ENCODE assay signal across 22 mouse cellular contexts in genomic region chr10:26018740-26019139, GRCm38 (mm10). TPM values are rescaled to one million over a fixed set of nuclear protein-coding genes. Genes with fewer than 3 reads are reported as not detected.
DNase-seq lines count a peak whose midpoint lies in the region; ATAC-seq and TF ChIP-seq lines count a peak whose summit lies in the region.
"Had no signal": no experiment of that assay in that cellular context is flagged by ENCODE, and none has a peak within 500 bp of the region (broad histone marks: within the 10 kb centered on the region; RNA-seq: fewer than 3 reads in every experiment).

No protein-coding gene starts in this region.

- H3K9ac ChIP-seq in kidney, embryonic 14.5 days (ENCODE audit: low read depth, low read length), result no peak overlapping the region
- H3K9ac ChIP-seq in kidney, embryonic 15.5 days, result no peak overlapping the region
- H3K9ac ChIP-seq in kidney, embryonic 16.5 days (replicated peaks; ENCODE audit: low read length), result no peak overlapping the region
- no peak overlapping the region for H3K9ac ChIP-seq in kidney, postnatal 0 days (ENCODE audit: low read depth, low read length)

- no peaks in the 10 kb centered on the region for H3K9me3 ChIP-seq in kidney, embryonic 14.5 days (ENCODE audit: control insufficient read depth, low read length)
- no peaks in the 10 kb centered on the region for H3K9me3 ChIP-seq in kidney, embryonic 15.5 days (replicated peaks)
- no peaks in the 10 kb centered on the region for H3K9me3 ChIP-seq in kidney, embryonic 16.5 days (ENCODE audit: low read length)
- no peaks in the 10 kb centered on the region for H3K9me3 ChIP-seq in kidney, postnatal 0 days (replicated peaks; ENCODE audit: low read length)

- 41% methylated on average over 3 of the region's 3 CpGs for WGBS in kidney, embryonic 14.5 days
- WGBS in kidney, embryonic 15.5 days, result 36% methylated on average over 3 of the region's 3 CpGs
- WGBS in kidney, embryonic 16.5 days, result 29% methylated on average over 3 of the region's 3 CpGs
- WGBS in kidney, adult 2 months, result 29% methylated on average over 3 of the region's 3 CpGs
- 29% methylated on average over 3 of the region's 3 CpGs for WGBS in kidney, postnatal 0 days

- ATAC-seq in kidney, embryonic 14.5 days (ENCODE audit: low FRiP score, low TSS enrichment), result peak; percentile 57; the same call in 1 of the 2 replicates
- ATAC-seq in kidney, embryonic 15.5 days (replicated peaks; ENCODE audit: low FRiP score), result peak; percentile 79
- ATAC-seq in kidney, embryonic 16.5 days (ENCODE audit: low FRiP score, low TSS enrichment), result peak; percentile 70; the same call in 1 of the 2 replicates
- ATAC-seq in kidney, postnatal 0 days (replicated peaks; ENCODE audit: low FRiP score, low read depth), result no peak
- ATAC-seq: activated CD4-positive, CD25-positive, alpha-beta regulatory T cell, adult 4 months; CD4-positive, CD25-positive, alpha-beta regulatory T cell, adult 4 months; Patski had no signal

- TF ChIP-seq CTCF in kidney, adult 2 months (conservative IDR thresholded peaks at IDR 0.05; ENCODE audit: insufficient read depth, insufficient read length, low read depth, low read length), result no peak
- no peak for TF ChIP-seq CTCF in kidney, postnatal 0 days (IDR thresholded peaks at IDR 0.05; ENCODE audit: low read depth)

- H3K4me1 ChIP-seq in kidney, embryonic 14.5 days (ENCODE audit: control insufficient read depth, insufficient read depth, low read length), result no peaks in the 10 kb centered on the region
- 0 out of 2 replicates have a peak, but pooled peaks cover 2% of the 10 kb centered on the region for H3K4me1 ChIP-seq in kidney, embryonic 15.5 days
- H3K4me1 ChIP-seq in kidney, embryonic 16.5 days (ENCODE audit: insufficient read depth, low read length), result 0 out of 2 replicates have a peak, but pooled peaks cover 3% of the 10 kb centered on the region
- H3K4me1 ChIP-seq in kidney, adult 2 months (ENCODE audit: control insufficient read depth, insufficient read depth, low read length), result no peaks in the 10 kb centered on the region
- no peaks in the 10 kb centered on the region for H3K4me1 ChIP-seq in kidney, postnatal 0 days (replicated peaks; ENCODE audit: insufficient read depth, low read length)

- no peak overlapping the region for H3K4me3 ChIP-seq in kidney, embryonic 14.5 days (ENCODE audit: low read length)
- H3K4me3 ChIP-seq in kidney, embryonic 15.5 days (replicated peaks), result no peak overlapping the region
- H3K4me3 ChIP-seq in kidney, embryonic 16.5 days (ENCODE audit: low read length), result no peak overlapping the region
- no peak overlapping the region for H3K4me3 ChIP-seq in kidney, adult 2 months (ENCODE audit: insufficient read depth, low read depth, low read length)
- no peak overlapping the region for H3K4me3 ChIP-seq in kidney, postnatal 0 days (replicated peaks; ENCODE audit: low read depth, low read length)

- no peak for DNase-seq in kidney, postnatal 36 days
- no peak for DNase-seq in kidney, adult 18-20 months
- no peak for DNase-seq in kidney, adult 2 months
- peak; percentile 61 for DNase-seq in kidney, postnatal 0 days (ENCODE audit: low spot score)
- no peak for DNase-seq in kidney, adult 9 months
- DNase-seq: adrenal gland, adult 2 months; adrenal gland, adult 8-10 months; adrenal gland, postnatal 10 days; adrenal gland, postnatal 14 days; adrenal gland, postnatal 25 days; adrenal gland, postnatal 36 days; B cell, adult 2 months; cerebellum, adult 11 months; cerebellum, adult 11-12 months had no signal

- H3K36me3 ChIP-seq in kidney, embryonic 14.5 days (ENCODE audit: control insufficient read depth, insufficient read depth, low read length), result no peaks in the 10 kb centered on the region
- H3K36me3 ChIP-seq in kidney, embryonic 15.5 days, result no peaks in the 10 kb centered on the region
- H3K36me3 ChIP-seq in kidney, embryonic 16.5 days (ENCODE audit: insufficient read depth, low read length), result no peaks in the 10 kb centered on the region
- H3K36me3 ChIP-seq in kidney, adult 2 months (ENCODE audit: control insufficient read depth, insufficient read depth, low read length), result no peaks in the 10 kb centered on the region
- no peaks in the 10 kb centered on the region for H3K36me3 ChIP-seq in kidney, postnatal 0 days (ENCODE audit: insufficient read depth, low read length)
- H3K36me3 ChIP-seq: G1E had no signal

- no peak overlapping the region for H3K27ac ChIP-seq in kidney, embryonic 14.5 days (ENCODE audit: low read depth, low read length)
- H3K27ac ChIP-seq in kidney, embryonic 15.5 days, result no peak overlapping the region
- no peak overlapping the region for H3K27ac ChIP-seq in kidney, embryonic 16.5 days (ENCODE audit: low read length)
- no peak overlapping the region for H3K27ac ChIP-seq in kidney, adult 2 months (ENCODE audit: insufficient read depth, low read depth, low read length)
- H3K27ac ChIP-seq in kidney, postnatal 0 days, result no peak overlapping the region

- no peaks in the 10 kb centered on the region for H3K27me3 ChIP-seq in kidney, embryonic 14.5 days (ENCODE audit: control insufficient read depth, insufficient read depth, low read length)
- H3K27me3 ChIP-seq in kidney, embryonic 15.5 days, result no peaks in the 10 kb centered on the region
- H3K27me3 ChIP-seq in kidney, embryonic 16.5 days (ENCODE audit: insufficient read depth, low read length), result no peaks in the 10 kb centered on the region
- H3K27me3 ChIP-seq in kidney, adult 2 months (replicated peaks; ENCODE audit: control insufficient read depth, insufficient read depth, low read length), result no peaks in the 10 kb centered on the region
- H3K27me3 ChIP-seq in kidney, postnatal 0 days (ENCODE audit: insufficient read depth, low read length), result no peaks in the 10 kb centered on the region
- H3K27me3 ChIP-seq: CH12.LX had no signal

- no peak overlapping the region for H3K4me2 ChIP-seq in kidney, embryonic 14.5 days (replicated peaks; ENCODE audit: low read depth, low read length)
- H3K4me2 ChIP-seq in kidney, embryonic 15.5 days, result no peak overlapping the region
- H3K4me2 ChIP-seq in kidney, embryonic 16.5 days (replicated peaks; ENCODE audit: low read depth, low read length), result no peak overlapping the region
- H3K4me2 ChIP-seq in kidney, postnatal 0 days (ENCODE audit: low read length), result no peak overlapping the region

- no peak for TF ChIP-seq POLR2A in kidney, adult 2 months (IDR thresholded peaks at IDR 0.05; ENCODE audit: low read depth, low read length)

RNA-seq across cellular contexts. Expression of gene Gm9767, which starts 59.3 kb away (rescaled TPM):
- polyA plus RNA-seq in kidney, embryonic 14.5 days (2014; fragmentation: Nextera tagmentation; extraction: Ambion mirVana), result 0.20 TPM in 1 of 2 replicates, not detected in the other
- not detected in 2 replicates for polyA plus RNA-seq in kidney, embryonic 15.5 days (2015; fragmentation: Nextera tagmentation; extraction: Ambion mirVana)
- polyA plus RNA-seq in kidney, embryonic 16.5 days (2015; fragmentation: Nextera tagmentation; extraction: Ambion mirVana), result not detected in 2 replicates
- polyA plus RNA-seq in kidney, adult 2 months (2012; rRNA removed), result not detected in 2 replicates
- not detected in 2 replicates for polyA plus RNA-seq in kidney, postnatal 0 days (2015; fragmentation: Nextera tagmentation; extraction: Ambion mirVana)
- polyA plus RNA-seq: CD4-positive, CD25-positive, alpha-beta regulatory T cell, adult 4 months; G1E; Patski had no signal
